In the genomic region with DNA sequence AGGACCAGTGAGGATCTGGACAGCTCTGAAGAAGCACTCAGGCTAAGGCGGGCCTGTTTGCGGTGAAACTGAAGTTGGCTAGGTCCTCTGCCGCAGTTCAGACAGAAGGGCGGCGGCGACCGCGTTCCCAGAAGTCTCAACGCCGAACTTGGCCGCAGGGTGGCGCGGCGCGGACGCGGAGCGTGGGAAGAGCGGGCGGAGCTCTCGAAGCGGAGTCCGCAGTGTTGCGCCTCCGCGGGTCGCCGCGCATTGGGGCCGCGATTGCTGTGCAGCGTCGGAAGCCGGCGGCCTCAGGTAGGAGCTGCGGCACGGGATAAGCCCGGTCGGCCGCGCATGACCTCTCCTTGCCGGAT, we compare ENCODE assay signal across 8 mouse cellular contexts. TPM values are rescaled to one million over a fixed set of nuclear protein-coding genes. Genes with fewer than 3 reads are reported as not detected.
DNase-seq lines count a peak whose midpoint lies in the region; ATAC-seq and TF ChIP-seq lines count a peak whose summit lies in the region.

No protein-coding gene starts in this region.

- no peaks in the 10 kb centered on the region for H3K9me3 ChIP-seq in hindbrain, embryonic 10.5 days
- H3K9me3 ChIP-seq in lung, embryonic 15.5 days, result no peaks in the 10 kb centered on the region

- peak overlapping the region; percentile 98 for H3K4me2 ChIP-seq in lung, embryonic 15.5 days

- H3K4me1 ChIP-seq in hindbrain, embryonic 10.5 days (replicated peaks), result peaks cover 20% of the 10 kb centered on the region
- peaks cover 17% of the 10 kb centered on the region for H3K4me1 ChIP-seq in lung, embryonic 15.5 days
- H3K4me1 ChIP-seq in thymus, adult 2 months (replicated peaks; ENCODE audit: control insufficient read depth, insufficient read depth, low read length), result no peaks in the 10 kb centered on the region; the same call in 1 of the 2 replicates

- H3K9ac ChIP-seq in lung, embryonic 15.5 days, result peak overlapping the region; percentile 82

- 0% methylated on average over 42 of the region's 42 CpGs for WGBS in hindbrain, embryonic 10.5 days
- WGBS in lung, embryonic 15.5 days, result under 1% methylated on average over 42 of the region's 42 CpGs
- under 1% methylated on average over 42 of the region's 42 CpGs for WGBS in thymus, adult 2 months

- TF ChIP-seq CTCF in thymus, adult 2 months (IDR thresholded peaks at IDR 0.05; ENCODE audit: borderline replicate concordance, control insufficient read depth, extremely low read depth, insufficient read depth, low read length, poor library complexity), result peak; percentile 93

- peak; percentile 64 for ATAC-seq in frontal cortex, adult (ENCODE audit: low TSS enrichment)
- ATAC-seq in lung, embryonic 15.5 days (ENCODE audit: borderline replicate concordance, extremely low read depth, low FRiP score, low TSS enrichment), result peak; percentile 90

- peak; percentile 94 for DNase-seq in Muller cell, postnatal 12 days (ENCODE audit: inconsistent ontology term)
- DNase-seq in cerebellum, adult 9-10 months, result peak; percentile 93
- DNase-seq in hindbrain, embryonic 10.5 days (ENCODE audit: low spot score), result peak; percentile 90
- DNase-seq in layer of hippocampus, adult 9-10 months (ENCODE audit: low spot score), result peak; percentile 85
- peak; percentile 85 for DNase-seq in ovary, adult 18-20 months (ENCODE audit: low spot score)
- DNase-seq in thymus, adult 2 months, result peak; percentile 93

- H3K27ac ChIP-seq in hindbrain, embryonic 10.5 days, result peak overlapping the region; percentile 88
- H3K27ac ChIP-seq in lung, embryonic 15.5 days, result peak overlapping the region; percentile 80
- H3K27ac ChIP-seq in thymus, adult 2 months (ENCODE audit: control insufficient read depth, insufficient read depth, low read length), result no peak overlapping the region

- no peaks in the 10 kb centered on the region for H3K36me3 ChIP-seq in hindbrain, embryonic 10.5 days
- no peaks in the 10 kb centered on the region for H3K36me3 ChIP-seq in lung, embryonic 15.5 days
- no peaks in the 10 kb centered on the region for H3K36me3 ChIP-seq in thymus, adult 2 months (ENCODE audit: control insufficient read depth, insufficient read depth, low read length)

- no peak for TF ChIP-seq POLR2A in thymus, adult 2 months (IDR thresholded peaks at IDR 0.05; ENCODE audit: control insufficient read depth, extremely low read depth, insufficient read depth, low read length, poor library complexity)

- peaks cover 12% of the 10 kb centered on the region for H3K27me3 ChIP-seq in hindbrain, embryonic 10.5 days (ENCODE audit: insufficient read depth, poor library complexity, severe bottlenecking)
- H3K27me3 ChIP-seq in lung, embryonic 15.5 days, result no peaks in the 10 kb centered on the region
- no peaks in the 10 kb centered on the region for H3K27me3 ChIP-seq in thymus, adult 2 months (ENCODE audit: control insufficient read depth, insufficient read depth, low read length)

- peak overlapping the region; percentile 75 for H3K4me3 ChIP-seq in hindbrain, embryonic 10.5 days
- peak overlapping the region; percentile 74 for H3K4me3 ChIP-seq in lung, embryonic 15.5 days
- peak overlapping the region; percentile 78 for H3K4me3 ChIP-seq in thymus, adult 2 months (ENCODE audit: control insufficient read depth, insufficient read depth, low read length)

RNA-seq across cellular contexts. Expression of gene Cd34, which starts 37.5 kb away (rescaled TPM):
- 53.7 and 58.8 TPM in 2 replicates for polyA plus RNA-seq in hindbrain, embryonic 10.5 days (2016; fragmentation: Nextera tagmentation; extraction: Ambion mirVana)
- polyA plus RNA-seq in lung, embryonic 15.5 days (2015; fragmentation: Nextera tagmentation; extraction: Ambion mirVana), result 179 and 183 TPM in 2 replicates
- 14.2 and 20.1 TPM in 2 replicates for polyA plus RNA-seq in thymus, adult 2 months (2012; rRNA removed)
